Mouse (Mus musculus): ENCODE data around the gene I830077J02Rik.

Gene I830077J02Rik

DNA sequence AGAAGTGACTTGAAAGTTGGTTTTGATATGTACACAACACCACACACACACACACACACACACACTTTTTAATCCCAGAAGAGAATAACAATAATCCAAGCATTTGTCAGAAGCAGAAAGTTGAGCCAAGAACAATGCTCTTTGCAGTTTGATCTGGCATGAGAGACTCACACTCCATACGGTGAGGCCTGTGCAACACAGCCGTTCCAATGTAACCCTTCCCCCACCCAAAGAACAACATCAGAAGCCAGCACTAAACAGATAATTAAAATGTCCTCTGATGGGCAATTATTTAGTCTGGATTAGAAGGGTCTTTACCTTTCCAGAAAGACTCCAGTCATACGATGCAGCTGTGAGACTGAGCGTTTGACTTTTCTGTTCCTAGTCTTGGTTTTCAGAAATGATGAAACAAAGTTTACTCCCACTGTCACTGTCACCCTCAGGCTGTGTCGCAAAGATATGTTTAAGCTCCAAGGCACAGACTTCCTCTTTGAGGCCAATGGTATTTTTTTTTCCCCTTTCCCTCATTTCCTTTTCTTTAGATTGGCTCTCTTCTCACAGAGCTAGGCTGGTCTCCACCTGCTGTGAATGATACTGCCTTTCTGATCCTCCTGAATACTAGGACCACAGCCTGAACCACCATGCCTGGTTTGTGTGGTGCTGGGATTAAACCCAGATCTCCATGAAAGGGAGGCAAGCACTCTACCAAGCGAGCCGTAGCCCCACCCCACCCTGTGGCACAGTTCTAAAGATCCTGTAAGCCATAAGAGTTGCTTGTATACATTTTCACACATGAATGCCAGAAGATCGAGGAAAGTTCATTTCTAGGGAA is at the start of gene I830077J02Rik:
Gene I830077J02Rik, minus strand, starts transcription at position 425 of the 832 bp plus-strand sequence.
- CTCF ChIA-PET = interaction anchor here (0.6 to 1.1 kb wide), 2 partner anchors 40 to 224 kb away, joined by 3 to 5 read pairs; no protein-coding TSS in a partner anchor

DNA sequence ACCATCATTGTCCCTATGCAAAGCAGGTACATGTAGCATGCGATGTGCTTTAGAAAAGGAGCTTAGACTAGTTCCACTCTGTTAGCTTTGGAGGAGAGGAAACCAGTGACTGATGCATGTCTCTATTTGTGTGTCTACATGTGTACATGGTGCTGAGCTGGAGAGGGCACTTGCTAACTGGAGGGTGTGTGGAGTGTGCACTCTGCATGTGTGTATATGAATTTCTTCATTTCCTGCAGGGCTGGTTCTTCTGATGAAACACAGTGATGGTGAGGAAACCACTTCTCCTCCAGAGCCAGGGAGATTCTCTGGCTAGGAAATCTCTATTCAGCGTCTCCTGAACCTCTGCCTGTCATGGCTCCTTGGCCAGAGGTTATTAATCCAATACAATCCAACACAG is 41.7 kb upstream of the I830077J02Rik start:
- CTCF ChIA-PET = no interaction called here

DNA sequence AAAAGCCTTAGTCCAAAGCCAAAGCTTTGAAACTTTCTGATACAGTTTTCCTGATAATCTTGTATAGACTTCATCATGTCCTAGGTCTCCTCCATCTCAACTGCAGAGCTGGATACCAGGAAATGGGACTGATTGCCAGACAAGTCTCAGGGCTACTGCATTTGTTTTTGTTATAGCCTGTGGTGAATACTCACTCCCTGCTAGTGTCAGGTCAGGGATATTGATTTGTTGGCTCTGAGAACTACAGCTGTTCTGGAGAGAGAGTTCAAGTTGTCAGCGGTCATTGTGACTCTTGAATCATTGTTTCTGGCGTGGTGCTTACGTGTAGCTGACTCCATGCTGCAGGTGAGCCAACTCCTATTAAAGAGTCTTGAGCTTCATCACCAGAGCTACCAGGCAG is 40.9 kb upstream of the I830077J02Rik start, which contains the start of gene Ovgp1:
Gene Ovgp1, plus strand, starts transcription at position 301 of the 400 bp plus-strand sequence.
- CTCF ChIA-PET = no interaction called here

DNA sequence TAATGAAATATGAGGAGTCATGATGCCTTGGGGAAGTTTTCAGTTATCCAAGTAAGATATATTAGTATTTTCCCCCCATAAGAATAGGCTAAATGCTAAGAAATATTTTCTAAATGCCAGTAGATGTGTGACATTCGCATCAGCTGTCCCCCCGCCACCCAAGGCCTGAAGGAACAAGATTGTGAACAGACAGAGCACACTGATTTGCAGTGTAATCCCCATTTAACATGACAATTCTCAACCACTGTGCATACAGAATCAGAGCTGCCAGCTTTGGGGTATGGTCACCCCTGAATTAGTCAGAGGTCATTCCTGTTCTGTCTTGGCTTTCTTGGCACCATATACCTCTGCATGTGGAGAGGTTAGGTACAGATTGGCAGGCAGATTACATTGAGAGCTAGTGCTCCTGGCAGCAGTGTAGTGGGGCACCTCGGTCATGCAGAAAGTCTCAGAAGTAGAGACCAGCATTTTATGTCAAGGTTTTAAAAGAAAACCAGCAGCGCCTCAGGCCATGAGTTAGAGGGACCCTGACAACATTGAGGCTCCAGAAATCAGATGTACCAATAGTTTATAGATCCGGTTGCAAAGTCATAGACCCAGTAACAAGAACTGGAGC is 39.5 kb upstream of the I830077J02Rik start:
- CTCF ChIA-PET = no interaction called here

DNA sequence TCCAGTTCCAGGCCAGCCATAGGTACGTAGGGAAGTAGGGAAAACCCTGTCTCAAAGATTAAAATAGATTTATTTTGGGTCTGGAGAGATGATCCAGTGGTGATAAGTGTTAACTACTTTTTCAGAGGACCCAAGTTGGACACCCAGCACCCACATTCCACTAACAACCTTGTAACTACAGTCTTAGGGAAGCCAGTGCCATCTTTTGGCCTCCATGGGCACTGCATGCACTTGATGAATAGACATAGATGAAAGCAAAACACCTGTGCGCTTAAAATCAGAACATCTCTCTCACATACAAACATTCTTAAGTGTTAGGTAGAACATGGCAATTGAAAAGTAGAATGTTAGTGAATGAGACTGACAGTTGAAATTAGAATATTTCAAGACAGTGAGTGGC is 28.2 kb upstream of the I830077J02Rik start:
- CTCF ChIA-PET = no interaction called here

DNA sequence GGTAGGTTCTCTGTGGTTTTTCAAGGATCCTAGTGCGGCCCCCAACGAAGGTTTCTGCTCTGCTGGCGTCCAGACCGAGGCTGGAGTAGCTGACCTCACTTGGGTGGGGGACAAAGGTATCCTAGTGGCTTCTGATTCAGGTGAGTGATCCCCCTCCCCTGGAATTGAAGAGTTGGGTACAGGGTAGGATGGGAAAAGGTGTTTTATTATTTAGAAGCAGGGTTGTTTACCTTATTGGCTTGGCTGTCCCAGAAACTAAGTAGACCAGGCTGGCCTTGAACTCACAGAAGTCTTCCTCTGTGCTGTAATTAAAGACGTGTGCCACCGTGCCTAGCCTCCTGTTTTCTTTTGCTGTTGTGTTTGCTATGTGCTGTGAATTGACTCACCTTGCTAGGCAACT is 27.5 kb upstream of the I830077J02Rik start, which contains the start of gene Atp5f1:
Gene Atp5f1, minus strand, starts transcription at position 101 of the 400 bp plus-strand sequence.
- CTCF ChIA-PET = no interaction called here

DNA sequence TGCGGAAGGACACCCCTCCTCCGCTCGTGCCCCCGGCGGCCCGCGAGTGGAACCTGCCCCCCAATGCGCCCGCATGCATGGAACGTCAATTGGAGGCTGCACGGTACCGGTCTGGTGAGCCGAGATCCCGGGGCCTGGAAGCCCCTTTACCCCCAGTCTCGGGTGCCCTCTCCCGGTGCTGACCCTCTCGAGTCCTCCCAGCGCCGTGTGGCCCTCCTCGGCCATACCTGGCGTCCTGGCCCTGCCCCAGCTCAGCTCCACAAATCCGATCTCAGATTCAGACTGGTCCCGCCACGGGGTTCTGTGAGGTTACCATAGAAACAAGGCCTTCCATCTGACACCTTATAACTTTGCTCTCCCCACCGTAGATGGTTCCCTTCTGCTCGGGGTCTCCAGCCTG is 27.1 kb upstream of the I830077J02Rik start:
- CTCF ChIA-PET = no interaction called here

DNA sequence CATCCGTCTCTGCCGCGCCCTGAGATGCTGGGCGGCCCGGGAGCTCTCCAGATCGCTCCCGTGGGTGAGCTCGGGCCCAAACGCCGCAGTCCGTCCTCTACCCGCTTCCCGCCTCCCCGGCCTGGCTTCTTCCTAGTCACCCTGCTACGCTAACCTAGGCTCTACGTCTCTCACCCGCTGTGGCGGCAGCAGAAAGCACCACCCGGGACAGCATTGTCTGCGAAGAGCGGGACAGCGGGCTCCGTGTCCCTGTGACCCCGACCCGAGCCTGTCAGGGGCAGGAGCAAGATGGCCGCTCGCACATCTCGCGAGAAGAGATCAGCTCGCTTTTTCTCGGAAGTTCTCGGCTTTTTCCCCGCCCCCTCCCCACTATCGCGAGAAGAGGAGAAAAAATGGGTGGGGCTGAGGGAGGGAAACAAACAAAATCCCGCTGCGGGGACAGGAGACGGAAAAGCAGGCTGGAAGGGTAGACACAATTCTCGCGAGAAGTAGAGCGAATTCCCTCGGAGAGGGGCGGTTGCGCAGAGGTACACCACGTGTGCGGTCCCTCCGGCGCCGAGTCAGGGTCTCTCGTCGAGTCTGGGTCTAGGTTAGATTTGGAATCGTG is 26.6 kb upstream of the I830077J02Rik start, which contains the start of gene Wdr77:
Gene Wdr77, plus strand, starts transcription at position 396 of the 607 bp plus-strand sequence.
- CTCF ChIA-PET = interaction anchor here (0.8 kb wide), 1 partner anchor 279 kb away, joined by 3 read pairs; no protein-coding TSS in a partner anchor

DNA sequence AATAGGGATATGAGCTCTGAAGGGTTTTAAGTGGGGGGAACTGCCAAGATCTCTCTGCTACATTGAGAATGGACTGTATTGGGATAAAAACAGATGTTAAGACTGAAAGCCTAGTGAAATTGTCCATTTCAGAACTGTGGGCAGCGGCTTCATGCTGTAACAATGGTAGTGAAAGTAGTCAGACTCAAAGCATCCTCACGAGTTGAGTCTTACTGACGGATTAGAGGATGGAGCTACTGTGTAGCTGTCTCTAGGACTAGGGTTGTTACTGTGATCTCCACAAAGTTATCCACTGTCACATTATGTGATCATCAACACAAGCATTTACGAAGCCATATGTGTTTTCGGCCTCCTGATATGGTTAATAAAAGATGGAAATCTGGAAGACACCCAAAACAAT is 25.7 kb upstream of the I830077J02Rik start:
- CTCF ChIA-PET = interaction anchor here (0.7 to 0.8 kb wide), 2 partner anchors 223 to 278 kb away, joined by 3 to 5 read pairs; no protein-coding TSS in a partner anchor

DNA sequence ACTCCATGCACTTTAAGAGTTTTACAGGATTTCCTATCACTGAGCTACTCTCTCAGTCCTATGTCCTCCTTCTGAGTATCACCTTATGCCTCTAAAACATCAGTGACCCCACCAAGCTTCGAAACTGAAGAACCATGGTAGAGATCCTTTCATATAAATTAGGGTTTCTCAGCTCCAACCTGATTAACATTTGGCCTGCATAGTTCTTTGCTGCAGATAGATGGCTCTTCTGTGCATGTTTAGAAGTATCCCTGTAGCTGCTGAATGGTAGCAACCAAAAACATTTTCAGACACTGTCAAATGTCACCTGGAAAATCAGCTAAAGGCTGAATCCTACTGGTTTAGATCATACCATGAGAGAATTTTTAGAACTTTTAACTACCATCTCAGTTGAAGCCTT is 24.8 kb upstream of the I830077J02Rik start:
- CTCF ChIA-PET = interaction anchor here (0.5 to 0.7 kb wide), 2 partner anchors 22 to 27 kb away, joined by 5 to 6 read pairs; no protein-coding TSS in a partner anchor

DNA sequence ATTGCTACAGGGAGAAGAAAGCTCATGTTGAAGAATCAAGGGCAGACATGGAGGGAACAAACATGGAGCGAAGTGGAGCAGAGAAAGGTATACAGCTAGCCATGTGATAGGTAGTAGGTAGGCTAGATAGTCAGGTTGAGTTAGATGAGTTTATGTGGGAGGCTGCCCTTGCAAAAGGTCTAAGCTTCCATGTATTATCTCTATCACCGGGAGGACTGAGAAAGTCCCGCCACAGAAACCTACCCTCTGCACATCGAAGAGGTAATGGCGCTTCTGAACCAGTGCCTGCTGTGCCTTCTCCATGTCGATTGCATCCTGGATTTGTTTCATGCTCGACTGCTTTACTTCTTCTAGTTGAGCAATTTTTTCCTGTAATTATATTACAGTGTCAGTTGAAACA is 18.9 kb upstream of the I830077J02Rik start:
- CTCF ChIA-PET = interaction anchor here (0.6 kb wide), 1 partner anchor 203 kb away, joined by 3 read pairs; no protein-coding TSS in a partner anchor

DNA sequence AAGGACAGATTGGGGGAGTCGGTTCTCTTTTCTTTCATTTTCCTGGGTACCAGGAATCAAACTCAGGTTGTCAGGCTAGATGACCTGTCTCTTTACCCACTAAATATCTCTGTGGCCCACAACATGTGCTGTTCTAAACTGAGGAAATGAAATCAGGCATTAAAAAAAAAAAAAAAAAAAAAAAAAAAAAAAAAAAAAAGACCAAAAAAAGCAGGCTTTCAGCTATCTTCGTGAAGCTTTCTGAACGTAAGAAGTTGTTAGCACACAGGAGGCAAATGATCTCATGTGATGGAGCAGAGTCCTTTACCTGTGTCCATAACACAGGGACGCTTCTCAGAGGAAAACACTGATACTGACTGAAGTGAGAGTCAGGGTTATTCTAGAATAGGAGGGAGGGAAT is 3.6 kb upstream of the I830077J02Rik start:
- CTCF ChIA-PET = interaction anchor here (0.6 kb wide), 1 partner anchor 487 kb away, joined by 4 read pairs; no protein-coding TSS in a partner anchor

DNA sequence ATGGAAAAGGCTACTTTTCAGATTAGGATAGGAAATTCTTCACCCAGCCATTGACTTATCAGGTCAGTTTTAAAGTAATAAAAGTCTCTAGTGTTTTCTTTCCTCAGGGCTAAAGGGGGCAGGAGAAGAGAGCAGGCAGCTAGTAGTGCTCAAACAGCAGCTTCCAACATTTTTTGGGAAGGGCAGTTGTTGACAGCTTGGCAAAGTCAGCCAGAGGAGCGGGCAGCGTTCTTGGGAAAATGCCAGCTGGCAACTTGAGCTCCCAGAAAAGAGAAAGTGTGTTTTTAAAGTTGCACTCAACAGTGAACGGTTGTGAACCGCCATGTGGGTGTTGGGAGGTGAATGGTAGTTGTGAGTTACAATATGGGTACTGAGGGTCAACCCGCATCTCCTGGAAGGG is 2.6 kb upstream of the I830077J02Rik start:
- CTCF ChIA-PET = interaction anchor here (0.6 kb wide), 2 partner anchors 23 to 1777 kb away, joined by 5 to 8 read pairs; no protein-coding TSS in a partner anchor

DNA sequence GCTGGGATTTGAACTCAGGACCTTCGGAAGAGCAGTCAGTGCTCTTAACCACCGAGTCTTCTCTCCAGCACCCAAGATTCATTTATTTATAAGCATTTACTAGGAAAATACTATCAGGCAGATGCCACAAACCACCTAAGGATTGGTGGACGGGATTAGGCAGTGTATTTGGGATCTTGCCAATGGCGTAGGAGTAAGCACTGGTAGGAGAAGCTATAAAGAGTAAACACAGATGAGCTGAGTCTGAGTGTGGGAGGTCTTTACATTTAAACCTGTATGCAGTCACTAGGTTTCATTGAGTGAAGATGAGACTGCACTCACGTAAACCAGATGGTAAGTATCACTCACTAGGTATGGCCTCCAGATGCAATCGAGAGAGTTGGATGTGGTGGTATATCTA is 1.5 kb upstream of the I830077J02Rik start:
- CTCF ChIA-PET = no interaction called here

DNA sequence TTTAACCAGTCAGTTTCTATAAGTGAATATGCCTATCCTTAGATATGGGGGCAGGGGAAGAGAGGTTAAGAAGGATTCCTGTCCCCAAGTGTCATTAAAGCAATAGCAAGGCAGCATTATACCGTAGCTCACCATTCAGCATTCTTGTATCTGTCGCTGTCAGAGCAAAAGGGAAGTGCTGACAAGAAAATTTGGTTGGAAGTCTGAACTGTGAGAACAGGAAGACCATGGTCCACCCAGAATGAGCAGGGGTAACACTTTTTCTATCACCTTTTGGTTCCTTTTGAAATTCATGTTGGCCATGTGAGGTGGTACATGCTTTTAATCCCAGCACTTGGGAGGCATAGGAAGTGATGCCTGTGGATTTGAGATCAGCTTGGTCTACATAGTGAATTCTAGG is 1.4 kb downstream of the I830077J02Rik start:
- CTCF ChIA-PET = no interaction called here

DNA sequence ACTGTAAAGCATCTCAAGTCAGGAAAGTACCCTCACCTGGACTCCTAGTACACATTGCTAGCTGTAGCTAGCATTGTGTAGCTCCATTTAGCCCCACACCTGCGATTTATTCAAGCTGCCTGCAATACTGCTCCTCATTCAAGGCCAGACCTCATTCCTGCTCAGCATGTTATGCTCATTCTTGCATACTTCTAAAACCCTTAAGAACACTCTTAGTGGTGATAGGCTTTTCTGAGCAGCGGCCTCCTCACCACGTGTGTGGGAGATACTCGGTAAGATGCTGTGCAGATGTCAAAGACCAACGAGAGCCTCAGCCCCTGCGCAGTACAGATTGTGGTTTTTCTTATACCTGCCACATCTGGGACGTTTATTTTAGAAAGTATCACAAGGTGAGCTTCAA is 2.6 kb downstream of the I830077J02Rik start:
- CTCF ChIA-PET = no interaction called here

DNA sequence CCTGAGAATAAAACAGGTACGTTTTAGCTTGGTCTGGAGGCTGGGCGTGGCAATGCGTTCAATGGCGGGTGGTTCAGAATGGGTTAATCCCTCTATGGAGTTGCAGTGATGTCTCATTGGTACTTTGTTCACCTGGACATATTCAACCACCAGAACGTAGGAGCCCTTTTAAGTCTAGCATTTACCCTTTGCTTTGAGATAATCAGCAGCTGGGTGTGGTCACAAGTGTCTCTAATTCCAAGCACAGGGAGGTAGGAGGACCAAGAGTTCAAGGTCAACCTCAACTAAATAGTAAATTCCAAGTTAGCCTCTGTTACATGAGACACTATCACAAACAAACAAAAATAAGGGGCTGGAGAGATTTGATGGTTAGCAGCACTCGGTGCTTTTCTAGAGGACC is 3.7 kb downstream of the I830077J02Rik start:
- CTCF ChIA-PET = interaction anchor here (0.6 kb wide), 2 partner anchors 33 to 538 kb away, joined by 3 to 4 read pairs; no protein-coding TSS in a partner anchor

DNA sequence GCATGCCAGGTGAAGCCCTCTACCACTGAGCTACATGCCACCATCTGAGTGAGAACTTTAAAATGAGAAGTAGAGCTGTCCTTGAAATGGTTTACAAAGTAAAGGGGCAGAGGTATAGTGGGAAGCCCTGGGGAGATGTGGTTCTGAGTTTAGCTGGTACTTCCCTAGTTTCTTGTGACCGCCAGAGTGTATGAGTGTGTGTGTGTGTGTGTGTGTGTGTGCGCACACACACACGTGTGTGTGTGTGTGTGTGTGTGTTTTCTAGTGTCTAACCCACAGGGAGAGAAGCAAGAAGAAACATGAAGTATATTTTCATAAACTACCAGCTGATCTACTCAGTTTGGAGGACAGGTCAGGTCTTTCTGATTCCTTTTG is 4.3 kb downstream of the I830077J02Rik start:
- CTCF ChIA-PET = interaction anchor here (0.6 to 1.4 kb wide), 3 partner anchors 28 to 538 kb away, joined by 3 to 4 read pairs (median 3); no protein-coding TSS in a partner anchor

DNA sequence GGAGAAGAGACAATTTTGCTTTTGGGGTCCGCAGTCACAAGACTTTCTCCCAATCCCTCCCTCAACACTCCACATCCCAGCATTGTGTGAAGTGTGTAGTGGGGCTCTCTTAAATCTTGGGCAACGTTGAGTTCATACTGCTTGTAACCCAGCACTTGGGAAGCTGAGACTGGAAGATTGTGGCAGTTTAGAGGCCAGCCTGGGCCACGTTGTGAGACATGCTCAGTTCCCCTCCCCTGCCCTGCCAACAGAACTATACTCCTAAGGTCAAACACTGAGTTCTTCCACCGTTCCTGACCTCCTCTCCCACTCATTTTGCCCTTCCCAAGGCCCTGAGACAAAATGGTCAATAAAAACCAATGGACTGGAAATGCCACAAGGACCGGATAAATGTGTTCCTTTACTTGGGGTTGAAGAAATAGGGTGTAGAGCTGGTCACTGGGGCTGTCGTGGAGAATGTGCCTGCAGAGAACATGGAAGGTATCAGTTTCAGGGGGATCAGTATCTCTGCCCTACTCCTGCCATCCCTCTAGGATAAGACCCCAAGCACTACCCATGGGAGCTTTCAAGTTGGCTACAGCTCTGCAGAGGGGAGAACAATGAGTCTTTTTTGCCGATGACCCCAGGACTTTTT is 4.8 kb downstream of the I830077J02Rik start:
- CTCF ChIA-PET = interaction anchor here (1.4 kb wide), 1 partner anchor 28 kb away, joined by 3 read pairs; no protein-coding TSS in a partner anchor

DNA sequence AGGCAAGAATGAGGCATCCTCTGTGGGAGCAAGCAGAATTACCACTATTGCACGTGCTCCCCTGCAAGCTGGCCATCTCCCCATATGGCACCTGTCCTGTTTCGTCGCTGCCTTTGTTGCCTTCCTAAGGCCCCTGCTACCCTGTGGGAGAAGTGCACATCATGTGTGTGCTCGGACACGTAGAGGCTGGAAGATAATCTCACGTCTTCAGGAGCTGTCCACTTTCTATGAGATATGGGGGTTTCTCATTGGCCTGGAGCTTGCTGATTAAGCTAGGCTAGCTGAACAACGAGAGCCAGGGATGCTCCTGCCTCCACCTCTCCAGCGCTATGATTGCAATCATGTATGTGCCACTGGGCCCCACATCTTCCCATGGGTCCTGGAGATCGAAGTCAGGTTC is 7.8 kb downstream of the I830077J02Rik start:
- CTCF ChIA-PET = no interaction called here

DNA sequence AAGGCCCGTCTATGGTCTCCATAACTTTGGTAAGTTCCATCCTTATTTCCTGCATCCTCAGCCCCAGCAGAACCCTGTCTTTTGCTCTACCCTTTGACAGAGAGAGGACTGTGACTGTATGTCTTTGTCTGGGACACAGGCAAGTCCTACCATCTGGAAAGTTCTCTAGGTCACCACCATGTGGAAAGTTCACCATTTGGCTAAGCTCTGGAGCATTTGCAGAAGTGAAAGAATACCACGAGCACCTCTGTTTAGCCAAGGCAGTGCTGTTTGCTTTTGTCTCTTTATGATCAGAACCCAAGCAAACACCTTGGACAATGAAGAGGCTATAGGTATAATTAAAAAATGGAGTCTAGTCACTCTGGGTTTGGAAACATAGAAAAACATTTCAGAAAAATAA is 10.5 kb downstream of the I830077J02Rik start:
- CTCF ChIA-PET = no interaction called here

Data from spleen, embryonic (tissue).